In genomic region chr5:115491771-115492322, GRCm38 (mm10) we compare ENCODE assay signal across 8 mouse cellular contexts. TPM values are rescaled to one million over a fixed set of nuclear protein-coding genes. Genes with fewer than 3 reads are reported as not detected.
DNase-seq lines count a peak whose midpoint lies in the region; ATAC-seq and TF ChIP-seq lines count a peak whose summit lies in the region.

No protein-coding gene starts in this region.

- no peak for ATAC-seq in CD4-positive, CD25-positive, alpha-beta regulatory T cell, adult 4 months
- no peak for ATAC-seq in hindbrain, embryonic 14.5 days (ENCODE audit: low FRiP score)
- no peak for ATAC-seq in liver, embryonic 12.5 days

- H3K4me3 ChIP-seq in hindbrain, embryonic 14.5 days (replicated peaks; ENCODE audit: low read length) = peak overlapping the region; percentile 9; the same call in 1 of the 2 replicates
- peak overlapping the region; percentile 33 for H3K4me3 ChIP-seq in liver, embryonic 12.5 days

- H3K9ac ChIP-seq in hindbrain, embryonic 14.5 days = peak overlapping the region; percentile 50
- peak overlapping the region; percentile 63 for H3K9ac ChIP-seq in liver, embryonic 12.5 days

- H3K36me3 ChIP-seq in hindbrain, embryonic 14.5 days (replicated peaks; ENCODE audit: control insufficient read depth, insufficient read depth) = no peaks in the 10 kb centered on the region
- H3K36me3 ChIP-seq in liver, embryonic 12.5 days = no peaks in the 10 kb centered on the region

- H3K9me3 ChIP-seq in hindbrain, embryonic 14.5 days (ENCODE audit: control insufficient read depth, low read length) = no peaks in the 10 kb centered on the region
- H3K9me3 ChIP-seq in liver, embryonic 12.5 days (replicated peaks) = no peaks in the 10 kb centered on the region

- peak; percentile 60 for DNase-seq in CD4-positive, CD25-positive, alpha-beta regulatory T cell, adult 2 months (ENCODE audit: low read depth, low spot score)
- DNase-seq in brain, embryonic 14.5 days (ENCODE audit: low read depth) = peak; percentile 33
- peak; percentile 90 for DNase-seq in gastrocnemius, adult 18-20 months (ENCODE audit: low spot score)
- DNase-seq in hindbrain, embryonic 14.5 days (ENCODE audit: low spot score) = no peak
- peak; percentile 60 for DNase-seq in naive thymus-derived CD4-positive, alpha-beta T cell, adult 2 months (ENCODE audit: low read depth)
- DNase-seq in urinary bladder, adult 2 months (ENCODE audit: low spot score) = peak; percentile 61

- H3K27ac ChIP-seq in hindbrain, embryonic 14.5 days = no peak overlapping the region
- H3K27ac ChIP-seq in liver, embryonic 12.5 days = peak overlapping the region; percentile 53; the same call in 1 of the 2 replicates

- no peak for TF ChIP-seq CTCF in brain, embryonic 14.5 days (IDR thresholded peaks at IDR 0.05; ENCODE audit: borderline replicate concordance, extremely low read depth, insufficient read depth, insufficient read length)

- H3K4me1 ChIP-seq in hindbrain, embryonic 14.5 days (replicated peaks; ENCODE audit: control insufficient read depth, insufficient read depth, low read length) = peaks cover 21% of the 10 kb centered on the region
- H3K4me1 ChIP-seq in liver, embryonic 12.5 days = peaks cover 49% of the 10 kb centered on the region

- WGBS in hindbrain, embryonic 14.5 days = 3% methylated on average over 28 of the region's 28 CpGs
- 4% methylated on average over 28 of the region's 28 CpGs for WGBS in liver, embryonic 12.5 days (ENCODE audit: insufficient replicate concordance)

- no peaks in the 10 kb centered on the region for H3K27me3 ChIP-seq in hindbrain, embryonic 14.5 days (ENCODE audit: control insufficient read depth, insufficient read depth, low read length)
- H3K27me3 ChIP-seq in liver, embryonic 12.5 days (replicated peaks) = no peaks in the 10 kb centered on the region

- TF ChIP-seq POLR2A in brain, embryonic 14.5 days (IDR thresholded peaks at IDR 0.05; ENCODE audit: borderline replicate concordance, extremely low read depth, insufficient read depth, insufficient read length, poor library complexity, severe bottlenecking) = no peak

- H3K4me2 ChIP-seq in hindbrain, embryonic 14.5 days (replicated peaks) = peak overlapping the region; percentile 52
- H3K4me2 ChIP-seq in liver, embryonic 12.5 days = peak overlapping the region; percentile 70

RNA-seq across cellular contexts. Expression of gene Sirt4, which starts 7.3 kb away (rescaled TPM):
- 10 to 100 TPM in 1 of 2 experiments, 1 to 10 TPM in 1; 9.9 to 18.6 TPM for polyA plus RNA-seq in CD4-positive, CD25-positive, alpha-beta regulatory T cell, adult 4 months (2017; shearing (Covaris generic))
- polyA plus RNA-seq in brain, embryonic 14.5 days (2012; rRNA removed) = 57.3 and 89.4 TPM in 2 replicates
- total RNA-seq in gastrocnemius, adult 18-20 months (2021) = 10 to 100 TPM; 14.8 to 16.5 TPM
- polyA plus RNA-seq in hindbrain, embryonic 14.5 days (2014; fragmentation: Nextera tagmentation; extraction: Ambion mirVana) = 19.1 and 20.3 TPM in 2 replicates
- 6.3 and 7.5 TPM in 2 replicates for polyA plus RNA-seq in liver, embryonic 12.5 days (2016; fragmentation: Nextera tagmentation; extraction: Ambion mirVana)
- 56.1 and 75.8 TPM in 2 replicates for polyA plus RNA-seq in urinary bladder, adult 2 months (2012; rRNA removed)

RNA-seq across cellular contexts. Expression of gene Pxn, which starts 14.6 kb away (rescaled TPM):
- 10 to 100 TPM; 14.5 to 23.4 TPM for polyA plus RNA-seq in CD4-positive, CD25-positive, alpha-beta regulatory T cell, adult 4 months (2017; shearing (Covaris generic))
- 46.9 and 49.7 TPM in 2 replicates for polyA plus RNA-seq in brain, embryonic 14.5 days (2012; rRNA removed)
- total RNA-seq in gastrocnemius, adult 18-20 months (2021) = 10 to 100 TPM; 87.2 to 94.2 TPM
- 11.3 and 12.2 TPM in 2 replicates for polyA plus RNA-seq in hindbrain, embryonic 14.5 days (2014; fragmentation: Nextera tagmentation; extraction: Ambion mirVana)
- polyA plus RNA-seq in liver, embryonic 12.5 days (2016; fragmentation: Nextera tagmentation; extraction: Ambion mirVana) = 17.4 and 20.1 TPM in 2 replicates
- polyA plus RNA-seq in urinary bladder, adult 2 months (2012; rRNA removed) = 68.7 and 73.4 TPM in 2 replicates

RNA-seq across cellular contexts. Expression of gene Pla2g1b, which starts 25.8 kb away (rescaled TPM):
- polyA plus RNA-seq in CD4-positive, CD25-positive, alpha-beta regulatory T cell, adult 4 months (2017; shearing (Covaris generic)) = not detected
- polyA plus RNA-seq in brain, embryonic 14.5 days (2012; rRNA removed) = not detected in 2 replicates
- total RNA-seq in gastrocnemius, adult 18-20 months (2021) = not detected
- polyA plus RNA-seq in hindbrain, embryonic 14.5 days (2014; fragmentation: Nextera tagmentation; extraction: Ambion mirVana) = 0.67 TPM in 1 of 2 replicates, not detected in the other
- 0.42 and 0.69 TPM in 2 replicates for polyA plus RNA-seq in liver, embryonic 12.5 days (2016; fragmentation: Nextera tagmentation; extraction: Ambion mirVana)
- polyA plus RNA-seq in urinary bladder, adult 2 months (2012; rRNA removed) = not detected in 2 replicates
